9 mouse cellular contexts compared by ENCODE assay signal in genomic region chr14:40731861-40732260, GRCm38 (mm10).
DNase-seq lines count a peak whose midpoint lies in the region; ATAC-seq and TF ChIP-seq lines count a peak whose summit lies in the region.
"Had no signal": no experiment of that assay in that cellular context is flagged by ENCODE, and none has a peak within 500 bp of the region (broad histone marks: within the 10 kb centered on the region; RNA-seq: fewer than 3 reads in every experiment).

No protein-coding gene starts in this region.

- WGBS in midbrain, embryonic 10.5 days: 92% methylated on average over 2 of the region's 2 CpGs
- WGBS in hindbrain, embryonic 10.5 days: 81% methylated on average over 2 of the region's 2 CpGs

- CTCF ChIA-PET in Patski (lab: Charles Lee): interaction anchor here (1.1 kb wide), 1 partner anchor 1200 kb away, joined by 4 read pairs; no protein-coding TSS in a partner anchor

- H3K4me1 ChIP-seq in midbrain, embryonic 10.5 days: no peaks in the 10 kb centered on the region
- no peaks in the 10 kb centered on the region for H3K4me1 ChIP-seq in hindbrain, embryonic 10.5 days (replicated peaks)
- H3K4me1 ChIP-seq: limb, embryonic 15.5 days had no signal

- no peak overlapping the region for H3K27ac ChIP-seq in midbrain, embryonic 10.5 days (replicated peaks)
- no peak overlapping the region for H3K27ac ChIP-seq in hindbrain, embryonic 10.5 days
- H3K27ac ChIP-seq: limb, embryonic 15.5 days had no signal

- intact Hi-C loops in left cerebral cortex, postnatal 4 days (cut with DNase I): no loop called here

- DNase-seq in heart, adult 18-20 months: peak; percentile 1 to 14
- DNase-seq in heart, adult 8-10 months (ENCODE audit: low spot score): no peak
- DNase-seq in Patski (ENCODE audit: low read depth, low spot score): no peak
- DNase-seq in kidney, postnatal 25 days: peak; percentile 41 to 61
- peak; percentile 45 for DNase-seq in left cerebral cortex, postnatal 4 days
- no peak for DNase-seq in B cell, adult 2 months
- no peak for DNase-seq in midbrain, embryonic 10.5 days (ENCODE audit: low spot score)
- DNase-seq in hindbrain, embryonic 10.5 days (ENCODE audit: low spot score): no peak

- H3K4me3 ChIP-seq in midbrain, embryonic 10.5 days: no peak overlapping the region
- no peak overlapping the region for H3K4me3 ChIP-seq in hindbrain, embryonic 10.5 days
- H3K4me3 ChIP-seq: limb, embryonic 15.5 days had no signal

- peaks cover 7% of the 10 kb centered on the region for H3K27me3 ChIP-seq in Patski
- H3K27me3 ChIP-seq in midbrain, embryonic 10.5 days (ENCODE audit: low read depth, poor library complexity, severe bottlenecking): no peaks in the 10 kb centered on the region
- no peaks in the 10 kb centered on the region for H3K27me3 ChIP-seq in hindbrain, embryonic 10.5 days (ENCODE audit: insufficient read depth, poor library complexity, severe bottlenecking)
- H3K27me3 ChIP-seq: limb, embryonic 15.5 days had no signal

- POLR2A ChIA-PET in Patski (lab: Charles Lee): no interaction called here

- H3K36me3 ChIP-seq in midbrain, embryonic 10.5 days: no peaks in the 10 kb centered on the region
- H3K36me3 ChIP-seq in hindbrain, embryonic 10.5 days: no peaks in the 10 kb centered on the region
- H3K36me3 ChIP-seq: limb, embryonic 15.5 days had no signal

- ATAC-seq in Patski: no peak

- TF ChIP-seq CTCF in Patski (IDR thresholded peaks at IDR 0.05): peak; percentile 59

- in situ Hi-C loops in Patski (cut with MboI; ENCODE audit: low pct_unique_long_range_greater_than_20kb): loop anchor here (25.0 kb wide), 1 partner anchor 1195 kb away; no protein-coding TSS in a partner anchor

- H3K9me3 ChIP-seq in midbrain, embryonic 10.5 days (replicated peaks): no peaks in the 10 kb centered on the region
- 0 out of 2 replicates have a peak, but pooled peaks cover 1% of the 10 kb centered on the region for H3K9me3 ChIP-seq in hindbrain, embryonic 10.5 days
- H3K9me3 ChIP-seq: limb, embryonic 15.5 days had no signal

Comparison
In these comparisons a context has a peak if more than half of its experiments do, and no peak if none do; other contexts are left out.
1. DNase-seq: peak in heart, adult 18-20 months (2 of 2), kidney, postnatal 25 days (2 of 2) and left cerebral cortex, postnatal 4 days (single experiment); none in heart, adult 8-10 months (single experiment), Patski (single experiment), B cell, adult 2 months (0 of 2), midbrain, embryonic 10.5 days (single experiment) and hindbrain, embryonic 10.5 days (single experiment).